Mouse (Mus musculus): ENCODE measurements at regions not wholly inside any gene's neighbourhood (a gene's known extent, or its start where the extent isn't known, plus 50 kb on each side); places are given as distances from the start of the nearest gene placed in this dataset.

DNA sequence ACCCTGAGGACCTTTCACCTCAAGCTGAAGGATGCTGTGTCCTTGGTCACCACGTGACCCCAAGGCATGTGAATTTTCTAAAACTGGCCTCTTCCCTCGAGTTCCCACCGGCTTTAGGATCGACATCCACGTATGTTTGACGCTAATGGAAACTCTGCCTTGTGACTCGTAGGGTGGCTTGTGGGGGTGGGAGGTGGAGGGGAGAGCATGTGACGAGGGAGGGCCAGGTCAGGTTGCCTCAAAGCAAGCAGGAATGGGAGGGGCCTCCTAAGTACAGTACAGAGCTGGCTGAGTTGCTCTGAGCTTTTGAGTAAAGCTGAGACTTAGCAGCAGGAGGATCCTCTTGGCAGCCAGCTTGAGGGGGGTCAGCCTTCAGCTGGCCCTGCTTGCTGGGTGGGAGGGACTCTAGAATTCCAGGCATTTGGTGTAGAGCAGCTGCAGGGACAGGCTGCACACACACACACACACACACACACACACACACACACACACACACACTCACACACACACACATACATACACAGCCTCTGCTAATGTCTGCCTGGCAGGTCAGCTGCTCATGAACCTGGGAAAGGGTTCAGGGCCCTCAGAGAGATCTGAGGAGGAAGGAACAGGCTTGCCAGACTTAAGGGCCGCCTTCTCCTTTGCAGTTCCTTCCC, 78.5 kb downstream of the Sik1 start:
- peak; percentile 30 for DNase-seq (ENCODE audit: low spot score)

GRCm38 (mm10) chr17:31777751-31778150, 77.9 kb downstream of the Sik1 start:
- no peak for DNase-seq (ENCODE audit: low spot score)

- DNase-seq (ENCODE audit: low spot score): no peak
These were observed 76.1 kb downstream of the Sik1 start for GRCm38 (mm10) chr17:31779466-31779865.

DNA sequence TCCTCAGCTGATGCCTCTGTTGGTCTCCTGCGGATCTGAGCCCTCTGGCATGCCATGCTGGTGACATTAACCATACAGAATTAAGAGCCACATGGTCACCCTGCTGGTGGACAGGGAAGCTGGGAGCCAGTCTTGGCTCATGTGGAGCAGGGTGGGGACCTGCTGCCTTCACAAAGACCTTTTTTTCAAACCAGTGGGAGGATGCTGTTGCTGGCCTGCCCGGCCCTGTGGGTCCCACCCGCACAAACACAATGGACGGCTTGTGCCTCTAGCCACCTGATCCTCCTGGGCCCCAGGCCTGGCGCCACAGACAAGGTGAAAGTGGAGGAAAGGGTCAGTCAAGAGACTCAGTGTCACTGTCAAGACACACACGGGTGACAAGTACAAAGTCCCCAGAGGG, 73.4 kb downstream of the Sik1 start:
- DNase-seq (ENCODE audit: low spot score): no peak

GRCm38 (mm10) chr17:31783071-31783470, 72.5 kb downstream of the Sik1 start:
- DNase-seq (ENCODE audit: low spot score): no peak

DNA sequence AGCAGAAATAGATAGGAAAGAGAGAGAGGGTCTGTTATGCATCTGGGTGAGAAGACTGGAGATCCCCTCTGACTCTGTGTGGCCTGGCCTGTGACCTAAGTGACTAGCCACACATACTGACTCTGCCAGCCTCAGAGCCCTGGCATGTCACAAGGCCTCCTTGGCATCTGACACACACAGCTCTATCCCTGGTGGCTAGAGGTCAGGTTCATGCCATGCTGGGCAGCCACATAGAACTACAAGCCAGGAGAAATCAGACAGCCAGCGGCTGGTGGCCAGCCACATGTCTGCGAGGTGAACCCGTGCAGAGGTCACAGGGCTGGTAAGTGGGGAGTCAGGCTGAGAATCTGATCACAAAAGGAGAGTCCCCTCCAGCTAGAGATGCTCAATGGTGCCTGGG, 67.3 kb downstream of the Sik1 start:
- no peak for DNase-seq (ENCODE audit: low spot score)

DNA sequence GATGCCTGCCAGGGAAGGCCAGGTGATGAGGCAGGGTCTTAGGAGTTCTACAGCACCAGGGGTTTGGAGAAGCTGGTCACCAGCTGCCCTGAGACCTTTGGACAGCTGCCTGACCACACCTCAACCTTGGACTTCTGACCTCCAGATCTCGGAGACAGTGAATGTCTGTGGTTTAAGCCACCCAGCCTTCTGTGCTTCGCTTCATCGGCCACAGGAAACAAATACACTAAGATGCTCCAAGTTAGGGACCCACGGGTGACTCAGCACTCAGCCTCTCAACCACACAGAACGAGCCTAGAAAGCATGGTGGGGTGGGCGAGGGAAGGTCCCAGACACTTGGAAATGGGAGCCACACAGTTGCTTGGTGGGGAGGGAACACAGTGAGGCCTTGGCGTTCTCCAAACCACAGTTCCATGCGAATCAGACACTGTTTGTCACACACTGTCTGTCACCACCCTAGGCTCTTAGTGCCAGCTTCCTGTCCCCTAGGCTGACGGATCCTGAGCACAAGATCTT, 66.5 kb downstream of the Sik1 start:
- no peak for DNase-seq (ENCODE audit: low spot score)

GRCm38 (mm10) chr17:31789906-31790279, 65.7 kb downstream of the Sik1 start:
- DNase-seq (ENCODE audit: low spot score): no peak

GRCm38 (mm10) chr17:31790280-31791063, 65.1 kb downstream of the Sik1 start:
- no peak for DNase-seq (ENCODE audit: low spot score)

GRCm38 (mm10) chr17:31791656-31792055, 63.9 kb downstream of the Sik1 start:
- DNase-seq (ENCODE audit: low spot score): no peak

DNA sequence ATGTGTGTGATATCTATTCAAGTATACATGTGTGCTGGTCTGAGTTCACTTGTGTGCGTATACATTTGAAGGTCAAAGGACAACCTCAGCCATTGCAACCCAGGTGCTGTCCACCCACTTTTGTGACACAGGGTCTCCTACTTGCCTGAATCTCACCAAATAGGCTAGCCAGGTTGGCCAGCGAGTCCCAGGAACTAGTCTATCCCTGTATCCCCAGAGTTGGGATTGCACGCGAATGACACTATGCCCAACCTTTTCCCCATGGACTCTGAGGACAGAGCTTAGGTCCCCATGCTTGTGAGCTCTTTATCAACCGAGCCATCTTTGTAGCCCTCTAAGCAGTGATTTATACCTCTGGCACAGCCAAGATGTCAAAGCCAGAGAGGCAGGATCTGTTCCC, 62.6 kb downstream of the Sik1 start:
- DNase-seq (ENCODE audit: low spot score): no peak

DNA sequence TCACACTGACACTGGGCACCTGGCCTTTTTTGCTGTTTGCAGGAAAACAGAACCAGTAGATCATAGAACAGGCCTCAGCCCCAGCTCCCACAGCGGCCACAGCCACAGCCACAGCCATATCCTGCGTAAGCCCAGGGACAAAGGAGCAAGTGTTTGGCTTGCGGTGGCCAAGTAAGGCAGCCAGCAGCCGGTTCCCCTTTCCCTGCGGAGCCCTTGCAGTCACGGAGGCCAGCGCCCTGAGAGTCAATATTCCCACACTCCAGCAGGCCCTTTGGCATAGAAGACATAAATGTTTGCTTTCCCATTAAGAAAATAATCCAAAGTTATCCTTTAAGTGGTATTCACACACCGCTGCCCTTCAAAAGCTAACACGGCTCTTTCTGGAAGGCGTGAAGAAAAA, 62.1 kb downstream of the Sik1 start:
- DNase-seq (ENCODE audit: low spot score): no peak

- no peak for DNase-seq (ENCODE audit: low spot score)
These were observed 61.6 kb downstream of the Sik1 start for GRCm38 (mm10) chr17:31793964-31794363.
